Mouse (Mus musculus): ENCODE results near the gene Plpp7. TPM values are rescaled to one million over a fixed set of nuclear protein-coding genes. Genes with fewer than 3 reads are reported as not detected.

Gene Plpp7
- polyA plus RNA-seq, 1 experiment, result 2.7 TPM

- no peak overlapping the region for H3K4me3 ChIP-seq (ENCODE audit: insufficient read depth, low read length)
- peaks cover 9% of the 10 kb centered on the region for H3K4me1 ChIP-seq (ENCODE audit: control insufficient read depth, insufficient read depth, low read length)
- TF ChIP-seq CTCF (IDR thresholded peaks at IDR 0.05; ENCODE audit: low read depth, low read length), result no peak
- no peak for TF ChIP-seq POLR2A (IDR thresholded peaks at IDR 0.05; ENCODE audit: borderline replicate concordance, low read depth, low read length)
- no peak overlapping the region for H3K27ac ChIP-seq (ENCODE audit: insufficient read depth, low read depth, low read length)
These were observed 36.6 kb upstream of the Plpp7 start for GRCm38 (mm10) chr2:32058716-32059115.

- Histone ChIP-seq H3K4me1 (ENCODE audit: control insufficient read depth, insufficient read depth, low read length) (peaks cover 6% of the 10 kb centered on the region), H3K4me3 (ENCODE audit: insufficient read depth, low read length) (no peak overlapping the region), H3K27ac (ENCODE audit: insufficient read depth, low read depth, low read length) (no peak overlapping the region)
- TF ChIP-seq CTCF (IDR thresholded peaks at IDR 0.05; ENCODE audit: low read depth, low read length) (no peak), POLR2A (IDR thresholded peaks at IDR 0.05; ENCODE audit: borderline replicate concordance, low read depth, low read length) (no peak)
These were observed 35.7 kb upstream of the Plpp7 start for GRCm38 (mm10) chr2:32059613-32060012.

- TF ChIP-seq POLR2A (IDR thresholded peaks at IDR 0.05; ENCODE audit: borderline replicate concordance, low read depth, low read length) (no peak), CTCF (IDR thresholded peaks at IDR 0.05; ENCODE audit: low read depth, low read length) (no peak)
- Histone ChIP-seq H3K4me1 (ENCODE audit: control insufficient read depth, insufficient read depth, low read length) (peaks cover 4% of the 10 kb centered on the region), H3K27ac (ENCODE audit: insufficient read depth, low read depth, low read length) (no peak overlapping the region), H3K4me3 (ENCODE audit: insufficient read depth, low read length) (no peak overlapping the region)
These were observed 35.0 kb upstream of the Plpp7 start for GRCm38 (mm10) chr2:32060228-32060805.

GRCm38 (mm10) chr2:32061189-32061588, 34.1 kb upstream of the Plpp7 start:
- H3K4me1 ChIP-seq (ENCODE audit: control insufficient read depth, insufficient read depth, low read length), result peaks cover 4% of the 10 kb centered on the region
- H3K27ac ChIP-seq (ENCODE audit: insufficient read depth, low read depth, low read length), result no peak overlapping the region
- TF ChIP-seq CTCF (IDR thresholded peaks at IDR 0.05; ENCODE audit: low read depth, low read length) (no peak), POLR2A (IDR thresholded peaks at IDR 0.05; ENCODE audit: borderline replicate concordance, low read depth, low read length) (no peak)
- H3K4me3 ChIP-seq (ENCODE audit: insufficient read depth, low read length), result no peak overlapping the region

- Histone ChIP-seq H3K27ac (ENCODE audit: insufficient read depth, low read depth, low read length) (no peak overlapping the region), H3K4me3 (ENCODE audit: insufficient read depth, low read length) (no peak overlapping the region)
These were observed 33.4 kb upstream of the Plpp7 start for GRCm38 (mm10) chr2:32061722-32062505.

GRCm38 (mm10) chr2:32062626-32063410, 32.5 kb upstream of the Plpp7 start:
- Histone ChIP-seq H3K4me1 (ENCODE audit: control insufficient read depth, insufficient read depth, low read length) (peaks cover 4% of the 10 kb centered on the region), H3K4me3 (ENCODE audit: insufficient read depth, low read length) (no peak overlapping the region), H3K27ac (ENCODE audit: insufficient read depth, low read depth, low read length) (no peak overlapping the region)
- TF ChIP-seq POLR2A (IDR thresholded peaks at IDR 0.05; ENCODE audit: borderline replicate concordance, low read depth, low read length) (no peak), CTCF (IDR thresholded peaks at IDR 0.05; ENCODE audit: low read depth, low read length) (no peak)

More at GRCm38 (mm10) chr2:32061722-32062505, 33.4 kb upstream of the Plpp7 start:
- H3K4me1 ChIP-seq (ENCODE audit: control insufficient read depth, insufficient read depth, low read length), result peaks cover 4% of the 10 kb centered on the region
- TF ChIP-seq POLR2A (IDR thresholded peaks at IDR 0.05; ENCODE audit: borderline replicate concordance, low read depth, low read length), result no peak
- no peak for TF ChIP-seq CTCF (IDR thresholded peaks at IDR 0.05; ENCODE audit: low read depth, low read length)

GRCm38 (mm10) chr2:32063451-32064151, 31.7 kb upstream of the Plpp7 start:
- Histone ChIP-seq H3K4me3 (ENCODE audit: insufficient read depth, low read length) (no peak overlapping the region), H3K4me1 (ENCODE audit: control insufficient read depth, insufficient read depth, low read length) (peaks cover 4% of the 10 kb centered on the region), H3K27ac (ENCODE audit: insufficient read depth, low read depth, low read length) (no peak overlapping the region)
- TF ChIP-seq CTCF (IDR thresholded peaks at IDR 0.05; ENCODE audit: low read depth, low read length) (no peak), POLR2A (IDR thresholded peaks at IDR 0.05; ENCODE audit: borderline replicate concordance, low read depth, low read length) (no peak)

- H3K4me1 ChIP-seq (ENCODE audit: control insufficient read depth, insufficient read depth, low read length), result peaks cover 4% of the 10 kb centered on the region
- H3K27ac ChIP-seq (ENCODE audit: insufficient read depth, low read depth, low read length), result no peak overlapping the region
- no peak overlapping the region for H3K4me3 ChIP-seq (ENCODE audit: insufficient read depth, low read length)
- TF ChIP-seq POLR2A (IDR thresholded peaks at IDR 0.05; ENCODE audit: borderline replicate concordance, low read depth, low read length), result no peak
- no peak for TF ChIP-seq CTCF (IDR thresholded peaks at IDR 0.05; ENCODE audit: low read depth, low read length)
These were observed 30.4 kb upstream of the Plpp7 start for GRCm38 (mm10) chr2:32064913-32065312.

- H3K4me1 ChIP-seq (ENCODE audit: control insufficient read depth, insufficient read depth, low read length), result peaks cover 4% of the 10 kb centered on the region
- no peak for TF ChIP-seq POLR2A (IDR thresholded peaks at IDR 0.05; ENCODE audit: borderline replicate concordance, low read depth, low read length)
- no peak for TF ChIP-seq CTCF (IDR thresholded peaks at IDR 0.05; ENCODE audit: low read depth, low read length)
- H3K27ac ChIP-seq (ENCODE audit: insufficient read depth, low read depth, low read length), result no peak overlapping the region
- no peak overlapping the region for H3K4me3 ChIP-seq (ENCODE audit: insufficient read depth, low read length)
These were observed 29.9 kb upstream of the Plpp7 start for GRCm38 (mm10) chr2:32065371-32065791.

Measured in bone marrow macrophage, adult 2 months (primary cell).